Mouse (Mus musculus): ENCODE measurements around the gene Rgs10. TPM values are rescaled to one million over a fixed set of nuclear protein-coding genes. Genes with fewer than 3 reads are reported as not detected.
A peak's percentile ranks its signal among the peaks of the same experiment; 100 is the strongest.

Rgs10 gene
- polyA plus RNA-seq, 1 experiment from 2014 or later: 265 TPM

DNA sequence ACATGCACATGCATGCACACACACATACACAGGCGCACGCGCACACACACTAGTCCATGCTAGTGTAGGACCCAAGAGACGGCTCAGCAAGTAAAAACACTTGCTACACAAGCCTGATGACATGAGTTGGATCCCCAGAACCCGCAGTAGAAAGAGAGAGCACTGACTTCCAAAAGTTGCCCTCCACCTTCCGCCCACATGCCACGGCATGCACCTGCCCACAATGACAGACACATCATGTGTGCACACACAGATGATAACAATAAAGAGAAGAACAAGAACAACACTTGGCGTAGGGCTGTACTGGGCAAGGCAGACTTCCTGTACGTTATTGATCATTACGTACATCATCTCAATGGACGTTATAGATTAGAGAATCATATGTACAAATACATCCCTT, 44.4 kb downstream of the Rgs10 start:
- peak; percentile 62 for DNase-seq (ENCODE audit: low spot score)

DNA sequence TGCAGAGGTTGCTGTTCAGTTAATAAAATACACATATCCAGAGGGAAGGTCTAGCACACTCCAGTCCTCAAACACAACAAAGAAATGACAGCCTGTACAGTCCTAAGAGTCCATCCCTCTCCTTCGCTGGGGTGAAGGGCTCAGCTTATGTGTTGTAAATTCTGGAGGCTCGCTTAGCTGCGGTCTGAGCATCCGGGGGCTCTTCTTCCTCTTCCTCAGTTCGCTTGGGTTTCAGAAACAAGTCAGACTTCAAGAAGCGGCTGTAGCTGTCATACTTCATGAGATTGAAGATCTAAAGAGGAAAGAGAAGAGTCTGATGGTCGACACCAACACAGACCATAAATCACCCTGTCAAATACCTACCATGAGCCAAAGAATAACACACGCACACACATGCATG, 44.8 kb downstream of the Rgs10 start:
- peak; percentile 70 for DNase-seq (ENCODE audit: low spot score)

DNA sequence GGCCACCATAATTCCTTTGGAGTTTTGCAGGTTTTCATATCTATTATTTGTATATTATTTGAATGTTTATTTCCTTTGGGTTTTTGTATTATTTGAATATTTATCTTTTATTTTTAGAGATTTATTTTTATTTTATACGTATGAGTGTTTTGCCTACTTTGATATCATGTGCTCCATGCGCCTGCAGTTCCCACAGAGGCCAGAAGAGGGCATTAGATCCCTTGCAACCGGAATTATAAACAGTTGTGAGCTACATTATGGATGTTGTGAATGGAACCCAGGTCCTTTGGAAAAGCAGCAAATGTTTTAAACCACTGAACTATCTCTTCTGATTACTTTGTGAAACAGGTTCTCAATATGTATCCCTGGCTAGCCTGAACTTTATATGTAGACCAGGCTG, 46.2 kb downstream of the Rgs10 start:
- DNase-seq (ENCODE audit: low spot score): peak; percentile 60

- DNase-seq (ENCODE audit: low spot score): no peak
Observed at GRCm38 (mm10) chr7:128369366-128369765, 49.2 kb downstream of the Rgs10 start.

DNA sequence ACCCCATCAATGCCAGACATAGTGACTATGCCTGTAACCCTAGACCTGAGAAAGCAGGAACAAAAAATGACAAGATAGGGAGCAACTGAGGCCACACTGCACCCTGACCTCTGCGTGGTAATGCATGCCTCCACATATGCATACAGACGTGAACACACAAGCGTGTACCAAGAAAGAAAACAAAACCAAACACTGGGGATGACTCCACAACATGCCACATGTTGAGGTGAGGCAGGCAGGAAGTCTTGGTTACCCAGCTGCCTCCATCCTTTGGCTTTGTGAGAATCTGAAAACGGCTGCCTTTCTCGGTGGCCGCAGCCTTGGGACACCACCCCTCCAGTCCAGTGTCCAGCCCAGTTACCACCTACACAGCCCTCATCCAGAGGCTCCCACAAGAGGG, 49.7 kb downstream of the Rgs10 start:
- DNase-seq (ENCODE audit: low spot score): peak; percentile 56

DNA sequence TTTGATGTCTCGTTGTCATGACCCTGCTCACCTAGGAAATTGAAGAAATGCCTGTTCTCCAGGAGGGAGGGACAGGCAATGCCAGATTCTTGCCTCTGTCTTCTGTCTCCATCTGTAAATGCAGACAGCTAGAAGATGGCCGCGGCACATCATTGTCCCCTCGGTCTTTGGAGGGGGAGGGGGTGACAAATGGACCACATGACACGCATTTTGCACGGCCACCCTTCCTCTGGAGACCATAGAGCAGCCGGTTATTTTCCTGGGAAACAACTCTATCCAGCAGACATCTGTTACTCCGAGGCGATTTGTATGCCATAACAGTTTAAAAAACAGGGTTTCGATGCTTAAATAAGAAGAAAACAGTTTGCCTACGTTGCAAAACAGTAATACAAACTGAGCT, 51.9 kb downstream of the Rgs10 start:
- DNase-seq (ENCODE audit: low spot score): no peak

DNA sequence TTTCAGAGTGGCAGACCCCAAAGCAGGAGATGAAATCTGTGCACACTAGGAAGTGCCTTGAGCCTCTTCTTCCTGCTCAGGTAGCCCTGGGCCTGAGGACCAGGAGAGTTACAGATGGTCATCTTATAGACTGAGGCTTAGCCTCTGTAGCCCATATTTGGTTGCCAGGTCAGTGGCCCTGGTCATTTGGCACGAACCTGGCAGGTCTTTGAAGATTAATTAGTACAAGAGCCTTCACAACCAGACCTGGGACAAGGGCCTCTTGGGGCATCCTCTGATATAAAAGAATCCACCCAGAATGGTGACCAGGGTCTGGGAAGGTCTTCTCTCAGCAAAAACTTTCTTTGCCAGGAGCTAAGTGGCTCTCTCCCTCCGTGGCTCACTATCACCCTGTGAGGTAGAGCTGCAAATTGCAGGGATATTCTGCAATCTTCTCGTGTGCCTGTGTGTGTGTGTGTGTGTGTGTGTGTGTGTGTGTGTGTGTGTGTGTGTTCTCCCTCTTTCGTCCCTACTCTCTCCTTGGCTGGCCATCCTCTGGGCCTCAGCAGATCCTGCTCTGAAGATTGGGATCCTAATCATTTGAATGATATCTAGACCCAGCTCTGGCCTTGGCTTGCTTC, 53.4 kb downstream of the Rgs10 start:
- DNase-seq (ENCODE audit: low spot score): no peak

GRCm38 (mm10) chr7:128364526-128364925, 54.0 kb downstream of the Rgs10 start:
- no peak for DNase-seq (ENCODE audit: low spot score)

GRCm38 (mm10) chr7:128363806-128364205, 54.8 kb downstream of the Rgs10 start:
- no peak for DNase-seq (ENCODE audit: low spot score)

GRCm38 (mm10) chr7:128362916-128363315, 55.6 kb downstream of the Rgs10 start:
- no peak for DNase-seq (ENCODE audit: low spot score)

DNA sequence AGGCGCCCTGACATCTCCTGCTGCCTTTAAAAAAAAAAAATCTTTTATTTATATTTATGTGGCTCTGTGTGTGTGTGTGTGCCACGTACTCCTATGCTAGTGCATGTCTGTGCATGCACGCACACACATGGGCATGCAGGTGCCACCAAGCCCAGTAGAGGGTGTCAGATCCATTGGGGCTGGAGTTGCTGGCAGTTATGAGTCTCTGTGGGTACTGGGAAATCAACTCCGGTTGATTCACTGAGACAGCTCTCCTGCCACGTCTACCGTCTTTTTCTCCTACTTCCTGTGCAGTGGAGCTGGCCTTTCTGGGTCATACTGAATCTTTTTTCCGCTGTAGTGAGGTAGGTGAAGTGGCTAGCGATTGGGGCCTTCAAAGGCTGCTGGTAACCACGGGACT, 58.8 kb downstream of the Rgs10 start:
- peak; percentile 67 for DNase-seq (ENCODE audit: low spot score)

DNA sequence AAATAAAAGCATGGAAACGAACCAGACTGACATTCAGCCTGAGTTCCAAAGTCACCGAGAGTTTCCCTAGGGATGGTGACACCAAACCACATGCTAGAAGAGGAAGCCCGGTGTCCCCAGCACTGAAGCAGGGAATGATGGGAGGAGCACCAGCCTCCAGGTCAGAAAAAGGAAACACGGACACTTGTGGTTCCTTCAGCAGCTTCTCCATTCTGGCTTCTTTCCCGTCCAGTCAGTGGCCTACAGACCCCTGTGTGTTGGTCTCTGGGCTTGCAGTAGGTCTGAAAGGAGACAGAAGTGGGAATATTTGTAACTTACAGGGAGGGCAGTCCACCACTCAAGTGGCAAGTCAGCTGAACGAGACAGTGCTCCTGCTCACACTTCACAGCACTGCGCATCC, 59.4 kb downstream of the Rgs10 start:
- no peak for DNase-seq (ENCODE audit: low spot score)

DNA sequence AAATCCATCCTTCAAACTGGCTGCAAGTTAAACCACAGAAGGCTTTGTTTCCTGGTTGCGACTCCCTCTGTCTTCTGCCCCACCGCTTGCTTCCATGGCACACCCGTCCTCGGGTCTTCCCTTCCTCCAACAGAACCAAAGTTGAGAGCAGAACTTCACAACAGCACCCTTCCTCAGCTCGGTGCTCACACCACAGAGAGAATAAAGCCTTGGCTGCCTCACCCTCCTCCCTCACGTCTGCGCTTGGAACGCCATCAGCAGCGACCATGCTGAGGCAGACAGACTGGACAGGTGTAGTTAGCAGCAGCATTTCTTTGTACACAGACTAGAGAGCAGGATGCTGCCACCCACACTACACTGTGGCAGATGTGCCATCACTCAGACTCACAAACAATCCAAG, 59.8 kb downstream of the Rgs10 start:
- no peak for DNase-seq (ENCODE audit: low spot score)

GRCm38 (mm10) chr7:128356868-128357755, 61.4 kb downstream of the Rgs10 start:
- no peak for DNase-seq (ENCODE audit: low spot score)

DNA sequence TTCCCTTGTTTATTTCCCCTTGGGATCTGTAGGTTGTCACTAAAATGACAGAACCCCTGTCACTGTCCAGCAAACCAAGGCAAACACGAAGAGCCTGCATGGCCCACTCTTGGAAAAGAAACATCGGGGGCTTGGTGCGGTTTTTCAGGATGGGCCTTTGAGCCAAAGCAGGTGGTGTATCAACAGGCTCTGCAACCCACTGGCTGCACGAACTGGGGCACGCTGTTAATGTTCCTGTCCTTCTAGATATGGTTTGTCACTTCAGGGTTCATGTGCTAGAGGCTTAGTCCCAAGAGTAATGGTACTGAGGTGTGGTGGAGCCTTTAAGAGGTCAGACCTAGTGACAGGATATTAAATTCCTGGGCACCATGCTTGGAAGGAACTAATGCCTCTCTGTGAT, 63.1 kb downstream of the Rgs10 start:
- no peak for DNase-seq (ENCODE audit: low spot score)

GRCm38 (mm10) chr7:128352721-128353120, 65.8 kb downstream of the Rgs10 start:
- no peak for DNase-seq (ENCODE audit: low spot score)

DNA sequence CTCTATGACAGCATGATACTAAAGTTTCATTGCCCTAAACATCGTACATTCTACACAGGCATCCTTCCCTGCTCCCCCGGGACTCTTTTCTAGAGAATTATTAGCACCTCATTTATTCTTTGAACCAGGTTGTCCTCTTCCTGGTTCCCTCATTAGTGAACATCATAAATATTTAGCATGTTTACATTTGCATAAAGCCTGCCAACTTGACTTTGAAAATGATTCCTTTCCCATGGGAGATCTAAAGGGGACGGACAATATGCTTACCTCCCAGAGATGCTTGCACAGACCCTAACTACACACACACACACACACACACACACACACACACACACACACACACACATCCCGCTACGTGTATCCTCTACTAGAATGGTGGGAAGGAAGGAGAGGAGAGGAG, 67.4 kb downstream of the Rgs10 start:
- DNase-seq (ENCODE audit: low spot score): no peak

DNA sequence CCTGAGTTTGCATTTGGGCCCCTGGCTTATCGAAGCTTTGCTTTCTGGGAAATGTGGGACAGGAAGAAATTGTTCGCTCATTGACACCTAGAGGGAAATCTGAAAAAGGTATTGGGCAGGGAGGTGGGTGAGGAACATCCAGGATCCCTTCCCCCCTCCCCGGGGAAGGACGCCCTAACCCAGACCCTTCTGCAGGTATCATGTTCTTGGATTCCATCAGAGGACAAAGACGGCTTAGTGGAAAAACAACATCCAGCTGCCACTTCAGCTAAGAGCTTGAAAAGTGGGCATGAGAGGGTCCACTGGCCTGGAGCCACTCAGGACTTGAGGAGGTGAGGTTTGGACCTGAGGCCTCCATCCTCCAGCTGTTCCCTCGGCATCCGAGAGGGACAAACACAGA, 68.2 kb downstream of the Rgs10 start:
- no peak for DNase-seq (ENCODE audit: low spot score)

DNA sequence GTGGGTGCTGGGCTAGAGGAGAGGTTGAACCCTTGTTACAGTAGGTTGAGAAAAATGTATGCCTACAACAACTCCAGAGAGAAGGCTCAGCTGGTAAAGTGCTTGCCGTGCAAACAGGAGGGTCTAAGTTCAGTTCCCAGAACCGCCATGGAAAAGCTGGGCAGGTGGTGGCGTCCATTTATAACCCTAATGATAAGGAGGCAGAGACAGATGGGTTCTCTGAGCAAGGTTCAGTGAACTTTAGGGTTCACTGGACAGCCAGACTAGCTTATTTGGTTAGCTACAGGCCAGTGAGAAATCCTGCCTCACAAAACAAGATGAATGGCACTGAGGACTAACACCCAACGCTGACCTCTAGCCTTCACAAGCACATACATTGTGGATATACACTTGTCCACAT, 68.8 kb downstream of the Rgs10 start:
- no peak for DNase-seq (ENCODE audit: low spot score)

DNA sequence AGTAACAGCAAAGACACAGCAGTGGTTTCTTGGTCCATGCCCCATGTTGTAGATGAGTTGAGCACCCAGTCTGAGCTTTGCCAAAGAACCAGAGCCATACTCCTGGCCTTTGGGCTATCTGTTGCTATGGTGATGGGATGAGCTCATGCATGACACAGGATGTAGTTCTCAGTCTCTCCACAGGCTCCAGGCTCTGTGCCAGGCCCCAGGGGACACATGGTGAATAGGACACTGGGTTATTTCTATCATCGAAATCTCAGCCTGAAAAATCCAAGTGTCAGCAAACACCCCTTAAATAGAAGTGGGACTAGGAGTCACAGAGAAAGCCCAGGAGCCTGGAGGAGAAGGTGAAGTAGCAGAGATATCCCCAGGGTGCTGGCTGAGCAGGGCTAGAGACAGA, 70.0 kb downstream of the Rgs10 start:
- no peak for DNase-seq (ENCODE audit: low spot score)

DNA sequence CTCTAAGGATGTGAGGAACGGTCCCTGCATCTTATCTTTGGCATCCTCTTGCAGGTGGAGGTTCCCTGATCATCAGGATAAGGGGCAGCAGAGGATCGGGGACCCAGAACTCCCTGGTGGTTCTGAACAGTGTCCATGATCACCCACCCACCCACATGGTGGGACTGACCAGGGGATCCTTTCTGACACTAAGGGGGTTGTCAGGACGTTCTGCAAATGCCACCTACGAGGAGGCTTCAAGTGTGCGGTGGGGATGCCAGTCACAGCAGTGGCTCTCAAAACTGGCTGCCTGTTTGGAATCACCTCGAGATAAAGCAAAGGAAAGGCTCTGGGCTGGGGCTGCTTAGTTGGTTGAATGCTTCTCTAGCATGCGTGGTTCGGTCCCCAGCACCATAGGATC, 71.6 kb downstream of the Rgs10 start:
- DNase-seq (ENCODE audit: low spot score): no peak

DNA sequence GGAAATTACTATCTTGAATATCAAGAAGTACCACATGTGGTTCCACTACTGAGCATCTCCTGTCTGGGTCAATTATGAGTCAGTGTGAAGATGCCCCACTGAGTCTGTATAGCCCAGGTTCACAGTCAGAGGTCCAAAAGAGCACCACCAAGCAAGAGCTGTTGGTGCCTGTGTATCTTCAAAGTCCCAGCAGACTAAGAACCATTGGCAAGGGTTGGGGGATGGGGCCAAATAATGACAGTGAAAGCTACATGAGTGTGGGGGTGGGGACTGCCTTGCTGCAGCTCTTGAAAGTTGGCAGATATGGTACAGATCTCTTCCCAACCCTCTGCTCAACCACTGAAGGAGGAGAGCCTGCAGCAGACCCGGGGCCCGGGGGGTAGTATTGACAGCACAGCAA, 72.0 kb downstream of the Rgs10 start:
- no peak for DNase-seq (ENCODE audit: low spot score)

DNA sequence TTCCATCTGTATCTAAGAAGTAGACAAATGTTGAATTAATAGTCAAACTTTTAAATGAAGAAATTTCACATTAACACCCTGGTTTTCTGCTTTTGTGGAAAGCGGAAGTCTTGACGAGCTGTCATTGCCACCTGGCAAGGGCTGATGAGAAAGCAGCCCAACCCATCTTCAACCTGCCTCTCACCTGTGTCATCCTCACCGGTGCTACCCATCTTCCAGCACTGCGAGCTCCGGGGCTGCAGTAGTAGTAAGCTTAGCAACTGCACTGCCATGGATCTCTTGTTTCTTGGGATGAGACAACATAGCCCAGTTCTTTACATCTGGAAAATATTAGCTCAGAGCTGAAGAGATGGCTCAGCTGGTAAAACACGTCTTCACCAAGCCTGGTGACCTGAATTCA, 72.9 kb downstream of the Rgs10 start:
- DNase-seq (ENCODE audit: low spot score): no peak
